Mouse (Mus musculus): ENCODE results near the gene Spag7. TPM values are rescaled to one million over a fixed set of nuclear protein-coding genes. Genes with fewer than 3 reads are reported as not detected.

Gene Spag7
- polyA plus RNA-seq, 1 experiment from 2014 or later = 151 TPM

DNA sequence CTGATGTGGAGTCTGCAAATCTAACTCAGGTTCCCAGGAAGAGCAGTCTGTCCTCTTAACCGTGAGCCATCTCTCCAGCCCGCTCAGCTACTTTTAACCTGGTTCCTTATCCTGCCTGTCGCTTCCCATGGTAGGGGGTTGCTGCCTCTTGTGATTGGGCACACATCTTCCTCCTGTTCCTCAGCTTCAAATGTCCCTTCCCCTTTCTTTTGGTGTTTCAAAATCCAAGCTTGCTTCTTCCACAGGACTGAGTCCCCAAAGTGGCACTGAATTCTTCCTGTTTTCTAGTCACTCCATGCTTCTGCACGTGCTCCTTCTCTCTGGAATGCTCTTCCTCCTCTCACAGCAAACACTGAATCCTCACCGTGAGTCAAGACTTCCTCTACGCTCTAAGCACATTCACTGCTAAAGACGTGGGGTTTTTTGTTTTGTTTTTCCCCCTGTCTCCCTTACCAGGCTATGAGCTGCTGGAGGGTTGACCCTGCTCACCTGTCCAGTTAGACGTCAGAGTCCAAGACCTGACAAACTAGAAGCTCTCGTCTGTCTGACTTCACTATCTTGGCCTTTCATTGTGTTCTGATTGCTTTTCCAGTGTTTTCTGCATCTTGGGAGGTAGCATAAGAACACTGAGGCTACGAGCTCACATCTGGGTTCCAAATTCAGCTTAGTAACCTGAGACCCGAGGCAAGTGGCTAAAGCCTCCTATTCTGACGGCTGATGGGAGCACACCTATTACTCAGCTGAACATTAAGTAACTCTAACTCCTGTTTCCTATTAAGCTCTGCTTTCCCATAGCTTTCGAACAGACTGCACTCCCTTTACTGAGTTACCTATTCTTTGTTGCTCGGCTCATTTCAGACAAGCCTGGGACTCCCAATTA is 1.7 kb downstream of the Spag7 start:
- Histone ChIP-seq H3K4me2 (peak overlapping the region; percentile 67), H3K9me3 (no peaks in the 10 kb centered on the region), H3K27ac (peak overlapping the region; percentile 97), H3K36me3 (peaks cover 64% of the 10 kb centered on the region), H3K4me3 (replicated peaks) (peak overlapping the region; percentile 52), H3K27me3 (no peaks in the 10 kb centered on the region), H3K4me1 (replicated peaks) (peaks cover 26% of the 10 kb centered on the region), H3K9ac (replicated peaks) (peak overlapping the region; percentile 58)
- no peak for ATAC-seq (ENCODE audit: insufficient number of reproducible peaks, insufficient read depth, low FRiP score, low TSS enrichment, low read depth)
- WGBS = 51% methylated on average over 14 of the region's 14 CpGs

DNA sequence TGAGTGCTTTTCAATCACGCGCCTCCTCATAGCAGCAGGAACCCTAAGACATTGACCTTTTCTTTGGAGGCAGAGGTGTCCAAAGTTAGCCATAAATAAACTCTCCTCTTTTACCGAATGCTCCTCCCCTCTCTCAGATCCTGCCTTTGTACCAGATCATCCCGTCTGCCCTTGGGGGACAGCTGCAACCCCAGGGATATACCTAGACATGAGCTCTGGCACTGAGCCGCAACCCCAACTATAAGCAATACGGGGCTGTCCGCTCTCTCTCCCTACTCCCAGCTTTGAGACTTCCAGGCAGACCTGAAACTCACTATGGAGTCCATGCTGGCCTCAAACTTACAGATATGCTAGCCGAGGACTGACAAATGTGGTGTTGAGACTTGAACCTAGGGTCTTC is 2.5 kb downstream of the Spag7 start:
- peaks cover 64% of the 10 kb centered on the region for H3K36me3 ChIP-seq
- no peak overlapping the region for H3K9ac ChIP-seq (replicated peaks)
- H3K27me3 ChIP-seq = no peaks in the 10 kb centered on the region
- no peak overlapping the region for H3K27ac ChIP-seq
- WGBS = 94% methylated on average over 8 of the region's 8 CpGs
- peaks cover 26% of the 10 kb centered on the region for H3K4me1 ChIP-seq (replicated peaks)
- H3K4me2 ChIP-seq = no peak overlapping the region
- ATAC-seq (ENCODE audit: insufficient number of reproducible peaks, insufficient read depth, low FRiP score, low TSS enrichment, low read depth) = no peak
- no peaks in the 10 kb centered on the region for H3K9me3 ChIP-seq
- H3K4me3 ChIP-seq (replicated peaks) = no peak overlapping the region

DNA sequence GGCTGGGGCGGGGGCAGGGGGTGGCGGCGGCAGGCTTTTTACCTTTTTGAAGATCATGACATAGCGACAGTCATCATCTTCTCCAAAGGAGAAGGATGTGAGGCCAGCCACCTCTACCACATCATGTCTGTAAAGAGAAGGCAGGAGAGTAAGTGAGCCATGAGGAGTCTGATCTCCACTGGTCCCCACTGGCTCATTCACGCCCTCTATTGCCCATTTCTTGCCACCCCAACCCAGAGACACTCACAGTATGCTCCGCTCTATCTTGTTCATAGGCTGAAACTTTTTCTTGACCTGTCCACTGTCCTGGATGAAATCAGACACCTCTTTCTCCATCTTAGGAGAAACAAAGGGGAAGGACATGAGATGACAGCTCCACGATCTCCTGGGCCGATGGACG is 4.5 kb downstream of the Spag7 start:
- no peak overlapping the region for H3K4me2 ChIP-seq
- 93% methylated on average over 9 of the region's 9 CpGs for WGBS
- peaks cover 76% of the 10 kb centered on the region for H3K36me3 ChIP-seq
- ATAC-seq (ENCODE audit: insufficient number of reproducible peaks, insufficient read depth, low FRiP score, low TSS enrichment, low read depth) = no peak
- no peaks in the 10 kb centered on the region for H3K27me3 ChIP-seq
- H3K4me3 ChIP-seq (replicated peaks) = no peak overlapping the region
- H3K9ac ChIP-seq (replicated peaks) = no peak overlapping the region
- peaks cover 13% of the 10 kb centered on the region for H3K4me1 ChIP-seq (replicated peaks)
- H3K27ac ChIP-seq = no peak overlapping the region
- no peaks in the 10 kb centered on the region for H3K9me3 ChIP-seq

DNA sequence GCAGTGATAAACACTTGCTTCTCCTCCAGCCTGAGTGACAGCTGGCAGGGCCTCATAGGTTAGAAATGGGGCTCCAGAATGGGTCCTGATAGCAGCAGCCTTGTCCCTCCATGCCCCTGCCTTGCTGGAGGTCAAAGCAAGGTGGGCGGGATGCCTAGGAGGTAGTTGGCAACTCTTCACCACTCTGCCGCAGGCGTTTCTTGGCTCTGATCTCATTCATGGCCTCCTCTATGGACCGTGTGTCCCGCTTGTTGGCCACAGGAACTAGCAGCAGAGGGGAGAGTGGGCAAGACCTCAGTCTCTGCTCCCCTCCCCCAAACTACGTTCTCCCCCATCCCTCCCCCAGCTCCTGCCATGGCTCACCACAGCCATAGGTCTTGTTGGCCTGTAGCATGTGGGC is 5.3 kb downstream of the Spag7 start:
- Histone ChIP-seq H3K9me3 (no peaks in the 10 kb centered on the region), H3K4me2 (no peak overlapping the region), H3K36me3 (peaks cover 81% of the 10 kb centered on the region), H3K4me1 (replicated peaks) (peaks cover 15% of the 10 kb centered on the region), H3K27me3 (no peaks in the 10 kb centered on the region), H3K4me3 (replicated peaks) (no peak overlapping the region), H3K9ac (replicated peaks) (no peak overlapping the region), H3K27ac (no peak overlapping the region)
- 93% methylated on average over 6 of the region's 6 CpGs for WGBS
- ATAC-seq (ENCODE audit: insufficient number of reproducible peaks, insufficient read depth, low FRiP score, low TSS enrichment, low read depth) = no peak

DNA sequence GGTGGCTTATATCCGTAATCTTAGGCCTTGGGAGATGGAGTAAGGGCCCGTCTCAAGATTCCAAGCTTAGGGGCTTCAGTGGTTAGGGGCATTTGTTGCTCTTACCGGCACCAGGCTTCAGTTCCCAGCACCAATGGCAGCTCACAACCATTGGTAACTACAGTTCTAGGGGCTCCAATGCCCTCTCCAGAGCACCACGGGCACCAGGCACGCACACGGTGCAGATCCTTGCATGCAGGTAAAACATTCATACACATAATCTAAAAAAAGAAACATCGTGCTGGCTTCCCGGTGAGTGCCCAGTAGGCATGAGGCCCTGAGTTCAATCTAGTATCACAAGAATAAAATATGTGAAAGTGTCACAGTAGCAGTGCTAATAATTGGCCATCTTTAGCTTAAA is 6.1 kb downstream of the Spag7 start:
- WGBS = 94% methylated on average over 8 of the region's 8 CpGs
- peaks cover 81% of the 10 kb centered on the region for H3K36me3 ChIP-seq
- no peak for ATAC-seq (ENCODE audit: insufficient number of reproducible peaks, insufficient read depth, low FRiP score, low TSS enrichment, low read depth)

DNA sequence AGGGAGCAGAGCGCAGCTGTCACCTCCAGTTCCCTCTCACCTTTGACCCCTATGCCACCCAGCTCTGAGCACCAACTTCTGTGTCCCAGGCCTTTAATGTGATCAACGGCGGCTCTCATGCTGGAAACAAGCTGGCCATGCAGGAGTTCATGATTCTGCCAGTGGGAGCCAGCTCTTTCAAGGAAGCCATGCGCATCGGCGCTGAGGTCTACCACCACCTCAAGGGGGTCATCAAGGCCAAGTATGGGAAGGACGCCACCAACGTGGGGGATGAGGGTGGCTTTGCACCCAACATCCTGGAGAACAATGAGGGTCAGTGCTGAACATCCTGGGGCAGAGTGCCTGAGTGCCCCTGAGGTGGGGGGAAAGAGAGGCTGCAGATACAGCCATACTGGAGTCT is 8.6 kb downstream of the Spag7 start:
- H3K4me1 ChIP-seq (replicated peaks) = peaks cover 33% of the 10 kb centered on the region
- no peaks in the 10 kb centered on the region for H3K9me3 ChIP-seq
- WGBS = 83% methylated on average over 8 of the region's 8 CpGs
- no peak overlapping the region for H3K9ac ChIP-seq (replicated peaks)
- ATAC-seq (ENCODE audit: insufficient number of reproducible peaks, insufficient read depth, low FRiP score, low TSS enrichment, low read depth) = no peak
- no peak overlapping the region for H3K4me3 ChIP-seq (replicated peaks)
- peaks cover 63% of the 10 kb centered on the region for H3K36me3 ChIP-seq
- no peaks in the 10 kb centered on the region for H3K27me3 ChIP-seq
- no peak overlapping the region for H3K27ac ChIP-seq
- H3K4me2 ChIP-seq = no peak overlapping the region

More for the DNA sequence above, 6.1 kb downstream of the Spag7 start:
- Histone ChIP-seq H3K9me3 (no peaks in the 10 kb centered on the region), H3K4me3 (replicated peaks) (no peak overlapping the region), H3K4me2 (no peak overlapping the region), H3K4me1 (replicated peaks) (peaks cover 22% of the 10 kb centered on the region), H3K27me3 (no peaks in the 10 kb centered on the region), H3K9ac (replicated peaks) (no peak overlapping the region), H3K27ac (no peak overlapping the region)

DNA sequence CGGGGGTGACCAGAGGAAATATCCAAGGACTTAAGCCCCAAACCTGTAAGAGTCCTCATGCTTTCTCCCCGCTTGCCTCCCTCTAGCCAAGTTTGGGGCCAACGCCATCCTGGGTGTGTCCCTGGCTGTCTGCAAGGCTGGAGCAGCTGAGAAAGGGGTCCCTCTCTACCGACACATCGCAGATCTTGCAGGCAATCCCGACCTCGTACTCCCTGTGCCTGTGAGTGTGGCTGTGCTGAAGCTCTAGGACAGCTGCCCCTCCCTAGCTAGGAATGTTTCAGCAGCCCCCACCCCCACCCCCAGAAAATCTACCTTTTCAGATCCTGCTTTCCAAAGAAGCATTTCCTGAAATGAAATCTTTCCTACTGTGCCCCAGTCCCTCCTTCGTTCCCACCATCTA is 10.3 kb downstream of the Spag7 start:
- H3K9me3 ChIP-seq = no peaks in the 10 kb centered on the region
- no peak overlapping the region; the same call in 1 of the 2 replicates for H3K4me2 ChIP-seq
- peaks cover 35% of the 10 kb centered on the region for H3K4me1 ChIP-seq (replicated peaks)
- no peak overlapping the region for H3K9ac ChIP-seq (replicated peaks)
- no peaks in the 10 kb centered on the region for H3K27me3 ChIP-seq
- peaks cover 47% of the 10 kb centered on the region for H3K36me3 ChIP-seq
- H3K4me3 ChIP-seq (replicated peaks) = no peak overlapping the region
- WGBS = 75% methylated on average over 8 of the region's 8 CpGs
- no peak overlapping the region for H3K27ac ChIP-seq
- ATAC-seq (ENCODE audit: insufficient number of reproducible peaks, insufficient read depth, low FRiP score, low TSS enrichment, low read depth) = no peak

DNA sequence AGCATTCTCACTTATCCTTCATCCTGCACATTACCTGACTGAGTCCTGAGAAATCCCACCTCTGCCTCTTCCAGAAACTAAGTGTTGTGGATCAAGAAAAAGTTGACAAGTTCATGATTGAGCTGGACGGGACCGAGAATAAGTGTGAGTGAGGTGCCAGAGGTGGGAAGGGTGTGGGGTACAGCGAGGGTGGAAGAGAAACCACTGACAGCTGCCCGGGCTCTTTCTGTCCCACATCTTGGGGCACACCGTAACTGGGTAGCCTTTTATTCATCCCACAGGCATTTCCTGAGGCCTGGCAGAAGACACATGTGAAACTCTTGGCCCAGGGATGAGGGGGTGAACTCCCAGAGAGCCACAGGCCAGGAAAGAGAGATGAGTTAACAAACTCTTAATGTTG is 10.7 kb downstream of the Spag7 start:
- Histone ChIP-seq H3K27me3 (no peaks in the 10 kb centered on the region), H3K9me3 (no peaks in the 10 kb centered on the region), H3K4me2 (peak overlapping the region; percentile 97; the same call in 1 of the 2 replicates), H3K27ac (0 out of 2 replicates have a peak overlapping the region, but pooled peaks have one; percentile 98), H3K4me1 (replicated peaks) (peaks cover 35% of the 10 kb centered on the region), H3K36me3 (peaks cover 42% of the 10 kb centered on the region), H3K4me3 (replicated peaks) (no peak overlapping the region), H3K9ac (replicated peaks) (no peak overlapping the region)
- no peak for ATAC-seq (ENCODE audit: insufficient number of reproducible peaks, insufficient read depth, low FRiP score, low TSS enrichment, low read depth)
- WGBS = 80% methylated on average over 5 of the region's 5 CpGs

DNA sequence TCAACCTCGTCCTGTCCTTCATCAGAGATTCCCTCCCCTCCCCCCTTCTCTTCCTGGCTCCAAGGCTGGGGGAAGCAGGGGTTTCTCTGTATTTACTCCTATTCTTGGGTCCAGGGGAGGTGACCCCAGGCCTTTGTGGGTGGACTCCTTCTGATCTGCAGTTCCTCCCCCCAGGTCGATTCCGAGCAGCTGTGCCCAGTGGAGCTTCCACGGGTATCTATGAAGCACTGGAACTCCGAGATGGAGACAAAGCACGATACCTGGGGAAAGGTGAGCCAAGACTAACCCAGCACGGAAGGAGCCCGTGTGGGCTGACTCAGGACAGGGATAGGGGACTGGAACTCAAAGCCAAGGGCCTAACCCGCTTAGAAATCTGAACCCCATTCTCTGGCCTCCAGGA is 11.2 kb downstream of the Spag7 start:
- H3K27me3 ChIP-seq = no peaks in the 10 kb centered on the region
- H3K27ac ChIP-seq = peak overlapping the region; percentile 98; the same call in 1 of the 2 replicates
- 0 out of 2 replicates have a peak overlapping the region, but pooled peaks have one; percentile 11 for H3K4me3 ChIP-seq (replicated peaks)
- 55% methylated on average over 9 of the region's 9 CpGs for WGBS
- 0 out of 2 replicates have a peak overlapping the region, but pooled peaks have one; percentile 37 for H3K9ac ChIP-seq (replicated peaks)
- peaks cover 39% of the 10 kb centered on the region for H3K36me3 ChIP-seq
- peak overlapping the region; percentile 97 for H3K4me2 ChIP-seq
- peaks cover 36% of the 10 kb centered on the region for H3K4me1 ChIP-seq (replicated peaks)
- no peak for ATAC-seq (ENCODE audit: insufficient number of reproducible peaks, insufficient read depth, low FRiP score, low TSS enrichment, low read depth)
- no peaks in the 10 kb centered on the region for H3K9me3 ChIP-seq

DNA sequence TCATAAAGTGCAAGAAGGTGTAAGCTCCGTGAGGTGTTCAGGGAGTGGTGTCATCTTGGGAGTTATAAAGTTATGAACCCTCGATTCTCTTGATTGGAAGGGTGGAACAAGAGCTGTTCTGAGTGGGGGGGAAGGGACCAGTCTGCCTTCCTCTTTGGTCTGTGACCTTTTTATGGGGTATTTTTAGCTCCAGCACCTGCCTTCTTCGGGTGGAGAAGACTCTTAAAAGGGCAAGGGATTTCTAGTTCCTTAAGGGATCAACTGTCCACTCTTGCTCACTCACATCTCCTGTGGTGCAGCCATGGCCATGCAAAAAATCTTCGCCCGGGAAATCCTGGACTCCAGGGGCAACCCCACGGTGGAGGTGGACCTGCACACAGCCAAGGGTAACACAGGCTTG is 11.6 kb downstream of the Spag7 start:
- Histone ChIP-seq H3K4me2 (peak overlapping the region; percentile 97), H3K9me3 (no peaks in the 10 kb centered on the region), H3K4me1 (replicated peaks) (peaks cover 40% of the 10 kb centered on the region), H3K36me3 (peaks cover 39% of the 10 kb centered on the region), H3K27me3 (no peaks in the 10 kb centered on the region), H3K27ac (peak overlapping the region; percentile 98), H3K4me3 (replicated peaks) (0 out of 2 replicates have a peak overlapping the region, but pooled peaks have one; percentile 11), H3K9ac (replicated peaks) (0 out of 2 replicates have a peak overlapping the region, but pooled peaks have one; percentile 37)
- WGBS = 51% methylated on average over 6 of the region's 6 CpGs
- no peak for ATAC-seq (ENCODE audit: insufficient number of reproducible peaks, insufficient read depth, low FRiP score, low TSS enrichment, low read depth)

DNA sequence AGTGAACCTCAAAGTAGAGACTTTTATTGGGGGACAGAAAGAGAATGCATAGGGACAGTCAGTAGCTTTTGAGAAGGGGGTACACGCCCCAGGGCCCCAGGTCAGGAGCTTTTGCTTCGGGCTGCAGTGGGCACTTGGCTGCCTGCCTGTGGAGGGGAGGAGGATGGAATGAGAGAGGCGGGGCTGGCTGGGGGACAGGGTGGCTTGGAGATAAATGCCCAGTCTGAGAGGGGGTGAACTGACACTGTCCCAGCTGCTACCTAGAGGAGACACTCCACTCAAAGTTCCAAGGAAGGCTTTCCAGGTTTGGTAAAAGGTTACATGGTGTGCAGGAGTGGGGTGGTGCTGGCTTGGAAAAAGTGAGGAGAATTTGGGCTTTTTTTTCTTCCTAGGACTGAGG is 12.3 kb downstream of the Spag7 start, which contains the start of gene Eno3:
TSS of gene Eno3 (plus strand) at position 239 of the 400 bp plus-strand sequence.
- H3K36me3 ChIP-seq = peaks cover 39% of the 10 kb centered on the region
- peaks cover 46% of the 10 kb centered on the region for H3K4me1 ChIP-seq (replicated peaks)
- WGBS = 4% methylated on average over 3 of the region's 3 CpGs
- peak within 1 kb of the TSS; percentile 97 for H3K4me3 ChIP-seq (replicated peaks)
- no peak for ATAC-seq (ENCODE audit: insufficient number of reproducible peaks, insufficient read depth, low FRiP score, low TSS enrichment, low read depth)
- H3K9ac ChIP-seq (replicated peaks) = peak within 1 kb of the TSS; percentile 97
- H3K4me2 ChIP-seq = peak within 1 kb of the TSS; percentile 97
- peak within 1 kb of the TSS; percentile 98 for H3K27ac ChIP-seq
- H3K9me3 ChIP-seq = no peaks in the 10 kb centered on the region
- H3K27me3 ChIP-seq = no peaks in the 10 kb centered on the region

All from limb, embryonic 12.5 days (tissue).